Mouse (Mus musculus): Measurements from ENCODE around the gene Pgm5. TPM values are rescaled to one million over a fixed set of nuclear protein-coding genes. Genes with fewer than 3 reads are reported as not detected.

Pgm5 gene
- total and polyA plus RNA-seq, 2 experiments from 2014 or later: 0.57 to 11.7 TPM

DNA sequence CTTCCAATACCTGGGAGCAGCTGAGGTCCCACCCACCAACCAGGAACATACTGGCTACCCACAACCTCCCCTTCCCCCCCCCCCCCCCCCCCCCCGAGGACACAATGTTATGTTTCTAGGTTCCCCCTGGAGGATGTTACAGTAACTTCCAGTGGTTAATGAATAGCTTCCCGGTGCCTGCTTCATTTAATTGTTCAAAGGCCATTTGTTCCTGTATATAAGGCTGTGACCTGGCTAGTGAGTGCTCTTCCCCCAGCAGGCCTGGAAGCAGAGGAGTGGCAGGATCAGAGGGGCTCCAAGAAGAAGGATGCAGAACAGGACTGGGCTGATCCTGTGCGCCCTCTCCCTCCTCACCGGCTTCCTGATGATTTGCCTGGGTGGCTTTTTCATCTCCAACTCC is 187.9 kb downstream of the Pgm5 start, which contains the start of gene Tmem252:
Gene Tmem252, plus strand, starts transcription at position 247 of the 400 bp plus-strand sequence.
- 60% methylated on average over 4 of the region's 4 CpGs for WGBS
- Histone ChIP-seq H3K4me2 (ENCODE audit: low read depth, low read length, poor library complexity, severe bottlenecking) (no peak within 1 kb of the TSS), H3K4me1 (ENCODE audit: insufficient read depth, low read length) (no peaks in the 10 kb centered on the region), H3K27me3 (ENCODE audit: insufficient read depth, low read length) (no peaks in the 10 kb centered on the region), H3K9ac (replicated peaks; ENCODE audit: low read length, poor library complexity, severe bottlenecking) (no peak within 1 kb of the TSS), H3K27ac (ENCODE audit: low read depth, low read length) (no peak within 1 kb of the TSS), H3K9me3 (ENCODE audit: low read length) (no peaks in the 10 kb centered on the region), H3K4me3 (ENCODE audit: low read depth, low read length) (no peak within 1 kb of the TSS), H3K36me3 (ENCODE audit: insufficient read depth, low read length) (no peaks in the 10 kb centered on the region)
- no peak for TF ChIP-seq CTCF (IDR thresholded peaks at IDR 0.05)
- DNase-seq (ENCODE audit: low spot score) (no peak), ATAC-seq (ENCODE audit: low FRiP score) (no peak)

- H3K27ac ChIP-seq (ENCODE audit: low read depth, low read length): no peak overlapping the region
- no peaks in the 10 kb centered on the region for H3K27me3 ChIP-seq (ENCODE audit: insufficient read depth, low read length)
- no peak for TF ChIP-seq CTCF (IDR thresholded peaks at IDR 0.05)
- no peaks in the 10 kb centered on the region for H3K9me3 ChIP-seq (ENCODE audit: low read length)
- no peak for DNase-seq (ENCODE audit: low spot score)
- H3K4me3 ChIP-seq (ENCODE audit: low read depth, low read length): no peak overlapping the region
- H3K4me2 ChIP-seq (ENCODE audit: low read depth, low read length, poor library complexity, severe bottlenecking): no peak overlapping the region
- ATAC-seq (ENCODE audit: low FRiP score): no peak
- WGBS: 92% methylated on average over 10 of the region's 10 CpGs
- H3K4me1 ChIP-seq (ENCODE audit: insufficient read depth, low read length): no peaks in the 10 kb centered on the region
- no peaks in the 10 kb centered on the region for H3K36me3 ChIP-seq (ENCODE audit: insufficient read depth, low read length)
- H3K9ac ChIP-seq (replicated peaks; ENCODE audit: low read length, poor library complexity, severe bottlenecking): no peak overlapping the region
Observed at GRCm38 (mm10) chr19:24673331-24673730, 188.3 kb downstream of the Pgm5 start.

GRCm38 (mm10) chr19:24672366-24672960 is 189.2 kb downstream of the Pgm5 start:
- no peak for TF ChIP-seq CTCF (IDR thresholded peaks at IDR 0.05)
- no peak overlapping the region for H3K9ac ChIP-seq (replicated peaks; ENCODE audit: low read length, poor library complexity, severe bottlenecking)
- H3K4me2 ChIP-seq (ENCODE audit: low read depth, low read length, poor library complexity, severe bottlenecking): no peak overlapping the region
- H3K4me3 ChIP-seq (ENCODE audit: low read depth, low read length): no peak overlapping the region
- 77% methylated on average over 10 of the region's 10 CpGs for WGBS
- no peaks in the 10 kb centered on the region for H3K27me3 ChIP-seq (ENCODE audit: insufficient read depth, low read length)
- no peaks in the 10 kb centered on the region for H3K4me1 ChIP-seq (ENCODE audit: insufficient read depth, low read length)
- H3K9me3 ChIP-seq (ENCODE audit: low read length): no peaks in the 10 kb centered on the region
- no peaks in the 10 kb centered on the region for H3K36me3 ChIP-seq (ENCODE audit: insufficient read depth, low read length)
- ATAC-seq (ENCODE audit: low FRiP score) (no peak), DNase-seq (ENCODE audit: low spot score) (no peak)
- no peak overlapping the region for H3K27ac ChIP-seq (ENCODE audit: low read depth, low read length)

DNA sequence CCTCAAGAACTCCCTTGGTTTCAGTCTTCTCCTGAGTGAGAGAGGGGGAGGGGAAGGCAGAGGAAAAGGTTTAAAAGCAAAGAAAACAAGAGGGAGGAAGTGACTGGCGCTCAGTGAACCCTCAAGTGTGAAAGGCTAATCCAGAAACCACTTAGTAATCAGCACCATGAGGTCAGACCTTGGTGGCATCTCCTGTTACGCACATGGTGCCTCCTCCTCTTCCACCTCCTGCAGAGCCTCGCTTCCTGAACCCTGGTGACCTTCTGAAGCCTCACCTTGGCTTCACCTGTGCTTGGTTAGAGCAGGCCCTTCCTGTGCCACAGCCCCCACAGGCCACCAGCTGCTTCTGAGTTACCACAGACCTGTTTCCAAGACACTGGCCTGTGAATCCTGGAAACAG is 190.1 kb downstream of the Pgm5 start:
- H3K27me3 ChIP-seq (ENCODE audit: insufficient read depth, low read length): no peaks in the 10 kb centered on the region
- H3K36me3 ChIP-seq (ENCODE audit: insufficient read depth, low read length): no peaks in the 10 kb centered on the region
- H3K4me2 ChIP-seq (ENCODE audit: low read depth, low read length, poor library complexity, severe bottlenecking): no peak overlapping the region
- H3K9me3 ChIP-seq (ENCODE audit: low read length): no peaks in the 10 kb centered on the region
- no peak overlapping the region for H3K27ac ChIP-seq (ENCODE audit: low read depth, low read length)
- 70% methylated on average over 3 of the region's 3 CpGs for WGBS
- no peak for ATAC-seq (ENCODE audit: low FRiP score)
- H3K4me3 ChIP-seq (ENCODE audit: low read depth, low read length): no peak overlapping the region
- DNase-seq (ENCODE audit: low spot score): no peak
- H3K9ac ChIP-seq (replicated peaks; ENCODE audit: low read length, poor library complexity, severe bottlenecking): no peak overlapping the region
- no peaks in the 10 kb centered on the region for H3K4me1 ChIP-seq (ENCODE audit: insufficient read depth, low read length)
- TF ChIP-seq CTCF (IDR thresholded peaks at IDR 0.05): no peak

- DNase-seq (ENCODE audit: low spot score): peak; percentile 61
- Histone ChIP-seq H3K27me3 (ENCODE audit: insufficient read depth, low read length) (no peaks in the 10 kb centered on the region), H3K4me3 (ENCODE audit: low read depth, low read length) (no peak overlapping the region), H3K27ac (ENCODE audit: low read depth, low read length) (no peak overlapping the region), H3K9me3 (ENCODE audit: low read length) (no peaks in the 10 kb centered on the region), H3K4me1 (ENCODE audit: insufficient read depth, low read length) (no peaks in the 10 kb centered on the region), H3K9ac (replicated peaks; ENCODE audit: low read length, poor library complexity, severe bottlenecking) (no peak overlapping the region), H3K36me3 (ENCODE audit: insufficient read depth, low read length) (no peaks in the 10 kb centered on the region), H3K4me2 (ENCODE audit: low read depth, low read length, poor library complexity, severe bottlenecking) (no peak overlapping the region)
- no peak for ATAC-seq (ENCODE audit: low FRiP score)
- no peak for TF ChIP-seq CTCF (IDR thresholded peaks at IDR 0.05)
- 54% methylated on average over 3 of the region's 3 CpGs for WGBS
Observed at GRCm38 (mm10) chr19:24667527-24667926, 194.1 kb downstream of the Pgm5 start.

DNA sequence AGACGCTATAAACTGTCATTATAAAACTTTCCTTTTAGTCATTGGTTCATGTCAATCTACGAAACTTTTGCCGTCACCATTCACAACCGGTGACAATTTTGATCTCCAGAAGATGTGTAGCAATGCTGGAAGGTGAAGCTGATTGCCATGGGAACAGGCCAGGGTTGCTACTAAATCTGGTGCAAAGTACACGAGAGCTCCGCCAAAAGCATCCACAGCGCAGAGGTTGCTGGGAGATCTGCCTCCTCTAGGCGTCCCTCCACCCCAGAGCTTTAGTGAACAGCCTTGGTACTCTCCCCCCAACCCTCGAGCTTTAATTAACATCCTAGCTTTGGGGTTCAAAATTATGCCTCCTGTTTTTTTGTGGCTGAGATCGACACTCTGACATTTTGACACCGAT is 195.9 kb downstream of the Pgm5 start:
- H3K27ac ChIP-seq (ENCODE audit: low read depth, low read length): no peak overlapping the region
- 71% methylated on average over 11 of the region's 11 CpGs for WGBS
- no peaks in the 10 kb centered on the region for H3K27me3 ChIP-seq (ENCODE audit: insufficient read depth, low read length)
- no peaks in the 10 kb centered on the region for H3K36me3 ChIP-seq (ENCODE audit: insufficient read depth, low read length)
- H3K4me1 ChIP-seq (ENCODE audit: insufficient read depth, low read length): no peaks in the 10 kb centered on the region
- H3K9me3 ChIP-seq (ENCODE audit: low read length): no peaks in the 10 kb centered on the region
- no peak overlapping the region for H3K4me2 ChIP-seq (ENCODE audit: low read depth, low read length, poor library complexity, severe bottlenecking)
- TF ChIP-seq CTCF (IDR thresholded peaks at IDR 0.05): no peak
- DNase-seq (ENCODE audit: low spot score) (no peak), ATAC-seq (ENCODE audit: low FRiP score) (no peak)
- H3K4me3 ChIP-seq (ENCODE audit: low read depth, low read length): no peak overlapping the region
- H3K9ac ChIP-seq (replicated peaks; ENCODE audit: low read length, poor library complexity, severe bottlenecking): no peak overlapping the region
